Mouse (Mus musculus) testis, adult 2 months (tissue): Measurements from ENCODE around the gene Aamp.

Experiments used
- CTCF ChIP-seq: fragments of 200-500 bp; IDR thresholded peaks from 2 replicates; pipeline ENCODE4 v1.5.1; 2012; ENCODE audit warnings: low read depth, mild to moderate bottlenecking, inconsistent platforms, low read length, moderate library complexity; ENCODE audit not compliant: control insufficient read depth, insufficient read depth, insufficient replicate concordance
- POLR2A ChIP-seq: fragments of 200-500 bp; IDR thresholded peaks from 2 replicates; pipeline ENCODE4 v1.6.1; 2012; ENCODE audit warnings: low read depth, mild to moderate bottlenecking, inconsistent platforms, low read length, moderate library complexity; ENCODE audit not compliant: control insufficient read depth

DNA sequence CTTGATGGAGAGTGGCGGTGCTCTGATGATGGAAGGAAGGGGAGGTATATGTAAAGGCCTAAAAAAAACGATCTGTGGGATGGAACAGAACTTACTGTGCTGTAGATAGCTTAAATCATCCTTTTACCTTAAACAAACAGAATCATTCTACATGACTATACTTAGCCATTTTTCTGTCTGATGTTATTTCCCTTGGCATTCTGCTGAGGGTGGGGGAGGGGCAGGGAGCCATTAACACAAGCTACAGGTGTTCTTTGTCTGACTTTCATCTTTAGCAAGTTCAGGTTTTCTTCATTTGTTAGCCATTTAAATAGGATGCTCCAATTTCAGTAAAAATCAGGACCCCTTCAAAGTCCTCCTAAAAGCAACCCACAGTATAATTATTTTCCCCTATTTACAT lies 39.0 kb downstream of the Aamp start:
- TF ChIP-seq POLR2A = no peak
- no peak for TF ChIP-seq CTCF
